Mouse (Mus musculus): Measurements from ENCODE around the gene Klra8.
"Not testable (repeated sequence)": the region's sequence is repeated elsewhere in the genome, so short reads cannot be mapped to it uniquely, and the experiment has no call there.

The Klra8 gene

DNA sequence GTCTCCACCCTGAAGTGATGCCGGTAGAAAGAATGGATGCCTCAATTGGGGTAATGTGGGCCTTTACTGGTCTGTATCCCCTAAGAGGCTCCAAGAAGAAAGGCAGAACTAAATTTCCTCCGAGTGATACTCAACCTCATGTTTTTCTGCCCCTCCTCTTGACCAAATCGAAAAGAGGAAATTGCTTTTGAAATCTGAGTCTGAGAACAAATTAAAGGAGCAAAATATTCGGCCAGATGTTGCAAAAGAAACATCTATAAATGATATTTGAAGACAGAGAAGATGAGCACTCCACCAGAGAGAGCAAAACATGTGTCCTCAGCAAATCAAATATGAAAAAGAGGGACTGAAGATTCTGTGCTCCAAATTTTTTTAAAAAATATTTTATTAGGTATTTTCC lies at the start of gene Klra8:
Gene Klra8, minus strand, starts transcription at position 101 of the 400 bp plus-strand sequence.
- not testable (repeated sequence) for DNase-seq

DNA sequence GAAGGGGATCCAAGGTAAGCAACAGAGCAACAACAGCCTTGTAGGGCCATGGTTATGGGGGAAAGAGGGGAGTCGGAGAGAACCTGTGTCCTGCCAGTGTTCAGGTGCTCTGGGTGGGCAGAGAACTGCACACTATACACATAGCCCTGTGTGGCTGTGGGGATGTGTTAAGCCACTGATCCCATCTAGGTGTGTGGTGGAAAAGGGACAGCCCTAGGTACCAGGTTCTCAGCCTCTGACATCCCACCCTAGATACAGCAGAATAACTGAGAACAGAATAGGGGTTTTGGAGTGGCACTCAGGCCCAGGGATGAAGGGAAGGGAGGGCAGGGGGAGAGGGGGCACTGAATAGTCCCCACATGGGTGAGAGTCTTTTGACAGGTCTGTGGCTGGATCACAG lies 19.2 kb downstream of the Klra8 start:
- no peak for DNase-seq

DNA sequence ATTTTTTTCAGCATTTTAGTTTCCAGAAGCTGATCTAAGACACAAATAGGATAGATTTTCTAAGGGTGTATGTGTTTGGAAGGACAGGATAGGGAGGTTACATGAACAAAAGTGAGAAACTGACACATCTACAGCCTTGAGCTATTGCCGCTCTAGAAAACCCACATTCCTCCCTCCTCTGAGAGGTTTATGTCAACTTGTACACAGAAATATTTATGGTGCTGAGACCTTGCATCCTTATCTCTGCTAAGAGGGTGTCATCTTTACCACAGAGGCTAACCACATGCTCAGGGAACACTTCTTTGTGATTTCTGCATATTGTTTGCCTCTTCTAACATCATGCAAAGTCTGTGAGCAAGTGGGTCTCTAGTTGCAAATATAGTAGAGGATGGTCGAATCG lies 27.0 kb downstream of the Klra8 start:
- DNase-seq: not testable (repeated sequence)

DNA sequence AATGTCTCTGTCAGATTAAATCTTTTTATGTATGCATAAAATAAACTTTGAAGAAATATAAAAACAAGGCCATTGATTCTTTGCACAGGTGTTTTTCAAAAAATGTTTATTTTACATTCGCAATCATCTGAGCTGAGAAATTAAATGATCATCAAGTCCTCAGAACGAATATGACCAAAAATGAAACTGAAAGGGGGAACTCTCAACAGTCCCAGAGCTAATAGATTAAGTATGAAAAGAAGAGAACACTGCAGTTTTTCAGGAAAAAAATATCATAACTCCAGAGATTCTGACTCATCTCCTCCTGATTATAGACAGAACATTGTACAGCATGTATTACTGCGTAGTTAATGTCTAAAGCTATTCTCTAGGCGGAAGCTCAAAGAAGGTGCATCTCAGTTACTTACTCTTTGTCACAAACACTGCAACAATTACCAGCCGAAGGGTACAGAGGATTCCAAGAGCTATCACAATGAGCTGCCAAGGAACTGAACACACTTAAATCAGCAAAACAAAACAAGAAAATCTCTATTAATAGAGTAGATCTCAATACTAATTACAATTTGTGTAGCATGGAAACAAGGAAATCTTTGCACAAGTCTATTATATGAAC lies 37.3 kb downstream of the Klra8 start:
- DNase-seq: no peak

DNA sequence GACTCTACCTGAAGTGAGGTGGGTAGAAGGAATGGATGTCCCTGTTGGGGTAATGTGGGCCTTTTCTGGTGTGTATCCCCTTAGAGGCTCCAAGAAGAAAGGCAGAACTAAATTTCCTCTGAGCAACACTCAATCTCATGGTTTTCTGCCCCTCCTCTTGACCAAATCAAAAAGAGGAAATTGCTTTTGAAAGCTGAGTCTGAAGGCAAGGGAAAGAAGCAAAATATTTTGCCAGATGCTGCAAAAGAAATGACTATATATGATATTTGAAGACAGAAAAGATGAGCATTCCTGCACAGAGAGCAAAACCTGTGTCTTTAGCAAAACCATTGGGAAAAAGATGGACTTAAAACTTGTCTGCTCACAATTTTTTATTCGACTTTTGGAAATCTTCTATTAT lies 62.5 kb downstream of the Klra8 start, which contains the start of gene Klra4:
Gene Klra4, minus strand, starts transcription at position 101 of the 400 bp plus-strand sequence.
- not testable (repeated sequence) for DNase-seq

Measured in cerebellum, postnatal 25 days (tissue).